Mouse (Mus musculus) lung, embryonic 16.5 days (tissue): ENCODE results near the gene Grsf1. TPM values are rescaled to one million over a fixed set of nuclear protein-coding genes. Genes with fewer than 3 reads are reported as not detected.

Experiments
- ATAC-seq: fragments of 200-750 bp; cut with Nextera tagmentation; 2 replicates; pipeline ENCODE4 v1.8.0; 2017; ENCODE audit warnings: low read depth, mild to moderate bottlenecking, moderate library complexity
- H3K27ac ChIP-seq: fragments of 300-500 bp; sonication (generic); 2 replicates; pipeline ENCODE4 v1.5.1; 2014; ENCODE audit warnings: mild to moderate bottlenecking, control low read depth, low read length
- H3K27me3 ChIP-seq: fragments of 300-500 bp; sonication (generic); 2 replicates; pipeline ENCODE4 v1.6.1; 2014; ENCODE audit warnings: low read depth, low read length, mixed read lengths; ENCODE audit not compliant: control insufficient read depth, insufficient read depth
- H3K36me3 ChIP-seq: fragments of 300-500 bp; sonication (generic); 2 replicates; pipeline ENCODE4 v1.6.1; 2014; ENCODE audit warnings: low read length; ENCODE audit not compliant: control insufficient read depth, insufficient read depth
- H3K4me1 ChIP-seq: fragments of 300-500 bp; sonication (generic); replicated peaks from 2 replicates; pipeline ENCODE4 v1.6.1; 2014; ENCODE audit warnings: low read length, mixed read lengths; ENCODE audit not compliant: control insufficient read depth, insufficient read depth
- H3K4me2 ChIP-seq: fragments of 300-500 bp; sonication (generic); 2 replicates; pipeline ENCODE4 v1.6.1; 2014; ENCODE audit warnings: low read depth, low read length, control low read depth
- H3K4me3 ChIP-seq: fragments of 300-500 bp; sonication (generic); 2 replicates; pipeline ENCODE4 v1.5.1; 2014; ENCODE audit warnings: mild to moderate bottlenecking, low read length, control low read depth
- H3K9ac ChIP-seq: fragments of 300-500 bp; sonication (generic); 2 replicates; pipeline ENCODE4 v1.6.1; 2014; ENCODE audit warnings: low read length, control low read depth
- H3K9me3 ChIP-seq: fragments of 300-500 bp; sonication (generic); 2 replicates; pipeline ENCODE4 v1.6.1; 2016; ENCODE audit warnings: low read length; ENCODE audit not compliant: control insufficient read depth
- WGBS: fragments of 180-500 bp; shearing (Covaris S2); extraction: QIAGEN DNeasy Blood & Tissue Kit; methylation state at CpG from one replicate; pipeline ENCODE4 v1.1.7; 2014; 5-methylcytosine and 5-hydroxymethylcytosine counted together
- polyA plus RNA-seq: library from polyadenylated mRNA; unstranded; fragments of >200 nt; fragmentation: Nextera tagmentation; extraction: Ambion mirVana; gene quantifications from 2 replicates; pipeline ENCODE4 v1.2.1, GENCODE M21; 2015

Gene Grsf1
- polyA plus RNA-seq, 1 experiment from 2014 or later: 47.7 TPM

- no peak overlapping the region for H3K27ac ChIP-seq
- no peak overlapping the region for H3K9ac ChIP-seq
- no peak for ATAC-seq
- no peak overlapping the region for H3K4me3 ChIP-seq
- WGBS: 63% methylated on average over 2 of the region's 2 CpGs
- H3K4me1 ChIP-seq: no peaks in the 10 kb centered on the region
- no peak overlapping the region for H3K4me2 ChIP-seq
- peaks cover 9% of the 10 kb centered on the region; the same call in 1 of the 2 replicates for H3K36me3 ChIP-seq
- H3K9me3 ChIP-seq: no peaks in the 10 kb centered on the region
- H3K27me3 ChIP-seq: no peaks in the 10 kb centered on the region
These were observed 31.1 kb downstream of the Grsf1 start for GRCm38 (mm10) chr5:88644901-88645300.

GRCm38 (mm10) chr5:88643491-88643890 is 32.5 kb downstream of the Grsf1 start:
- Histone ChIP-seq H3K27me3 (no peaks in the 10 kb centered on the region), H3K4me3 (no peak overlapping the region), H3K9ac (no peak overlapping the region), H3K9me3 (no peaks in the 10 kb centered on the region), H3K36me3 (peaks cover 12% of the 10 kb centered on the region; the same call in 1 of the 2 replicates), H3K4me1 (no peaks in the 10 kb centered on the region), H3K27ac (no peak overlapping the region), H3K4me2 (no peak overlapping the region)
- WGBS: 86% methylated on average over 9 of the region's 9 CpGs
- no peak for ATAC-seq

GRCm38 (mm10) chr5:88642786-88643185 is 33.2 kb downstream of the Grsf1 start:
- Histone ChIP-seq H3K27me3 (no peaks in the 10 kb centered on the region), H3K4me3 (no peak overlapping the region), H3K4me1 (no peaks in the 10 kb centered on the region), H3K4me2 (no peak overlapping the region), H3K9ac (no peak overlapping the region), H3K36me3 (peaks cover 10% of the 10 kb centered on the region; the same call in 1 of the 2 replicates), H3K27ac (no peak overlapping the region), H3K9me3 (no peaks in the 10 kb centered on the region)
- no peak for ATAC-seq
- 61% methylated on average over 9 of the region's 9 CpGs for WGBS

- H3K4me3 ChIP-seq: no peak overlapping the region
- H3K36me3 ChIP-seq: peaks cover 8% of the 10 kb centered on the region; the same call in 1 of the 2 replicates
- H3K27ac ChIP-seq: no peak overlapping the region
- no peaks in the 10 kb centered on the region for H3K27me3 ChIP-seq
- H3K4me1 ChIP-seq: no peaks in the 10 kb centered on the region
- ATAC-seq: no peak
- no peaks in the 10 kb centered on the region for H3K9me3 ChIP-seq
- no peak overlapping the region for H3K4me2 ChIP-seq
- 89% methylated on average over 5 of the region's 5 CpGs for WGBS
- H3K9ac ChIP-seq: no peak overlapping the region
These were observed 41.9 kb downstream of the Grsf1 start for GRCm38 (mm10) chr5:88634076-88634475.

GRCm38 (mm10) chr5:88632463-88632862 is 43.5 kb downstream of the Grsf1 start:
- Histone ChIP-seq H3K27me3 (no peaks in the 10 kb centered on the region), H3K9ac (no peak overlapping the region)

GRCm38 (mm10) chr5:88631545-88631944 is 44.4 kb downstream of the Grsf1 start:
- no peaks in the 10 kb centered on the region for H3K27me3 ChIP-seq
- H3K4me1 ChIP-seq: no peaks in the 10 kb centered on the region
- no peak overlapping the region for H3K4me2 ChIP-seq
- H3K36me3 ChIP-seq: peaks cover 4% of the 10 kb centered on the region; the same call in 1 of the 2 replicates
- H3K9ac ChIP-seq: no peak overlapping the region
- no peak for ATAC-seq
- no peak overlapping the region for H3K4me3 ChIP-seq
- 71% methylated on average over 5 of the region's 5 CpGs for WGBS
- H3K27ac ChIP-seq: no peak overlapping the region
- no peaks in the 10 kb centered on the region for H3K9me3 ChIP-seq

More at GRCm38 (mm10) chr5:88632463-88632862, 43.5 kb downstream of the Grsf1 start:
- ATAC-seq: no peak
- 79% methylated on average over 9 of the region's 9 CpGs for WGBS
- H3K9me3 ChIP-seq: no peaks in the 10 kb centered on the region
- peaks cover 7% of the 10 kb centered on the region; the same call in 1 of the 2 replicates for H3K36me3 ChIP-seq
- no peak overlapping the region for H3K4me3 ChIP-seq
- H3K4me1 ChIP-seq: no peaks in the 10 kb centered on the region
- no peak overlapping the region for H3K4me2 ChIP-seq
- H3K27ac ChIP-seq: no peak overlapping the region

- no peaks in the 10 kb centered on the region for H3K4me1 ChIP-seq
- H3K9ac ChIP-seq: no peak overlapping the region
- H3K27me3 ChIP-seq: no peaks in the 10 kb centered on the region
- H3K9me3 ChIP-seq: no peaks in the 10 kb centered on the region
- peaks cover 4% of the 10 kb centered on the region; the same call in 1 of the 2 replicates for H3K36me3 ChIP-seq
- 63% methylated on average over 3 of the region's 3 CpGs for WGBS
- no peak overlapping the region for H3K4me3 ChIP-seq
- H3K27ac ChIP-seq: no peak overlapping the region
- H3K4me2 ChIP-seq: no peak overlapping the region
- no peak for ATAC-seq
These were observed 45.1 kb downstream of the Grsf1 start for GRCm38 (mm10) chr5:88630883-88631282.

GRCm38 (mm10) chr5:88629987-88630386 is 46.0 kb downstream of the Grsf1 start:
- Histone ChIP-seq H3K27ac (no peak overlapping the region), H3K9ac (no peak overlapping the region), H3K36me3 (peaks cover 2% of the 10 kb centered on the region; the same call in 1 of the 2 replicates), H3K27me3 (no peaks in the 10 kb centered on the region), H3K4me3 (no peak overlapping the region), H3K4me2 (no peak overlapping the region), H3K9me3 (no peaks in the 10 kb centered on the region), H3K4me1 (no peaks in the 10 kb centered on the region)
- WGBS: 78% methylated on average over 8 of the region's 8 CpGs
- ATAC-seq: no peak

GRCm38 (mm10) chr5:88629125-88629524 is 46.8 kb downstream of the Grsf1 start:
- no peak overlapping the region for H3K4me2 ChIP-seq
- no peak overlapping the region for H3K4me3 ChIP-seq
- no peak overlapping the region for H3K9ac ChIP-seq
- no peaks in the 10 kb centered on the region for H3K9me3 ChIP-seq
- H3K27ac ChIP-seq: no peak overlapping the region
- peaks cover 2% of the 10 kb centered on the region; the same call in 1 of the 2 replicates for H3K36me3 ChIP-seq
- no peaks in the 10 kb centered on the region for H3K4me1 ChIP-seq
- no peaks in the 10 kb centered on the region for H3K27me3 ChIP-seq
- 60% methylated on average over 11 of the region's 11 CpGs for WGBS
- no peak for ATAC-seq

GRCm38 (mm10) chr5:88627545-88627944 is 48.4 kb downstream of the Grsf1 start:
- ATAC-seq: no peak
- WGBS: 83% methylated on average over 4 of the region's 4 CpGs
- Histone ChIP-seq H3K9me3 (no peaks in the 10 kb centered on the region), H3K4me3 (no peak overlapping the region), H3K9ac (no peak overlapping the region), H3K36me3 (peaks cover 2% of the 10 kb centered on the region; the same call in 1 of the 2 replicates), H3K27me3 (no peaks in the 10 kb centered on the region), H3K4me1 (no peaks in the 10 kb centered on the region), H3K4me2 (no peak overlapping the region), H3K27ac (no peak overlapping the region)
